Mouse (Mus musculus) CH12.LX (cell line): Measurements from ENCODE around the gene Eif3l. TPM values are rescaled to one million over a fixed set of nuclear protein-coding genes. Genes with fewer than 3 reads are reported as not detected.

Experiments
- DNase-seq: peaks from one replicate; pipeline ENCODE4 v3.0.0-alpha.2; 2013; ENCODE audit errors: extremely low read depth
- H3K27ac ChIP-seq: 2 replicates; pipeline ENCODE4 v1.5.1; 2012; ENCODE audit warnings: low read depth, mild to moderate bottlenecking, control low read depth, moderate library complexity; ENCODE audit not compliant: insufficient read depth
- H3K27me3 ChIP-seq: replicated peaks from 2 replicates; pipeline ENCODE3; 2012; ENCODE audit warnings: inconsistent platforms
- H3K36me3 ChIP-seq, 2 experiments: replicated peaks in 1 of 2; 2 replicates each; pipeline versions ENCODE3 to v1.6.1; 2012; ENCODE audit warnings: inconsistent platforms in 1 of 2, low read length in 1 of 2, mild to moderate bottlenecking in 1 of 2, mixed read lengths in 1 of 2, moderate library complexity in 1 of 2; ENCODE audit not compliant: control insufficient read depth in 1 of 2, insufficient read depth in 1 of 2
- H3K4me1 ChIP-seq, 2 experiments: 2 replicates each; pipeline ENCODE4 v1.6.1; 2012; ENCODE audit warnings: inconsistent platforms in 1 of 2, moderate library complexity in 1 of 2; ENCODE audit not compliant: insufficient read depth in 2 of 2, control insufficient read depth in 1 of 2
- H3K4me2 ChIP-seq: 2 replicates; pipeline ENCODE4 v1.6.1; 2012; ENCODE audit warnings: low read depth, mild to moderate bottlenecking, control low read depth; ENCODE audit not compliant: poor library complexity, insufficient read depth, severe bottlenecking
- H3K4me3 ChIP-seq, 3 experiments: fragments of 150-350 bp in 1 of 3; sonication (generic) in 1 of 3; replicated peaks in 1 of 3; 2 replicates each; pipeline versions ENCODE3 to v1.5.1; 2011 to 2012; ENCODE audit warnings: low read depth in 2 of 3, low read length in 2 of 3, mild to moderate bottlenecking in 2 of 3, moderate library complexity in 2 of 3, control low read depth in 1 of 3, improper control_type of control experiment in 1 of 3, inconsistent platforms in 1 of 3, mixed read lengths in 1 of 3; ENCODE audit not compliant: poor library complexity in 1 of 3
- H3K79me2 ChIP-seq: replicated peaks from 2 replicates; pipeline ENCODE4 v1.6.1; 2012; ENCODE audit warnings: mild to moderate bottlenecking, moderate library complexity; ENCODE audit not compliant: control insufficient read depth, poor library complexity, insufficient read depth, severe bottlenecking; ENCODE audit errors: extremely low read depth
- H3K9ac ChIP-seq: 2 replicates; pipeline ENCODE4 v1.6.1; 2012; ENCODE audit warnings: low read depth, mild to moderate bottlenecking, control low read depth, moderate library complexity; ENCODE audit not compliant: insufficient read depth
- H3K9me3 ChIP-seq: replicated peaks from 2 replicates; pipeline ENCODE3; 2012; ENCODE audit warnings: low read length, inconsistent platforms, mixed read lengths
- BHLHE40 ChIP-seq: IDR thresholded peaks from 2 replicates; pipeline ENCODE4 v1.6.1; 2011; ENCODE audit warnings: mild to moderate bottlenecking, low read depth, low read length, improper control_type of control experiment
- CHD2 ChIP-seq: IDR thresholded peaks from 2 replicates; pipeline ENCODE4 v1.6.1; 2011; ENCODE audit warnings: low read length, improper control_type of control experiment
- CTCF ChIP-seq, 2 experiments: IDR thresholded peaks in 1 of 2; conservative IDR thresholded peaks in 1 of 2; 2 replicates each; pipeline ENCODE4 v1.5.1; 2011 to 2012; ENCODE audit warnings: low read depth in 2 of 2, low read length in 2 of 2, improper control_type of control experiment in 1 of 2, inconsistent platforms in 1 of 2, mild to moderate bottlenecking in 1 of 2, moderate library complexity in 1 of 2
- E2F4 ChIP-seq: IDR thresholded peaks from 2 replicates; pipeline ENCODE4 v1.6.1; 2011; ENCODE audit warnings: low read depth, low read length, improper control_type of control experiment; ENCODE audit not compliant: insufficient replicate concordance
- ELF1 ChIP-seq: IDR thresholded peaks from 2 replicates; pipeline ENCODE4 v1.6.1; 2014; ENCODE audit warnings: low read depth, mild to moderate bottlenecking, inconsistent platforms, low read length, improper control_type of control experiment
- ETS1 ChIP-seq: conservative IDR thresholded peaks from 2 replicates; pipeline ENCODE4 v1.6.1; 2012; ENCODE audit warnings: low read depth, mild to moderate bottlenecking, inconsistent platforms, low read length, improper control_type of control experiment, moderate library complexity
- GABPA ChIP-seq: IDR thresholded peaks from 2 replicates; pipeline ENCODE4 v1.6.1; 2012; ENCODE audit warnings: low read depth, low read length, improper control_type of control experiment, inconsistent platforms; ENCODE audit not compliant: insufficient replicate concordance
- HCFC1 ChIP-seq: IDR thresholded peaks from 2 replicates; pipeline ENCODE4 v1.6.1; 2012; ENCODE audit warnings: low read depth, mild to moderate bottlenecking, inconsistent platforms, low read length, improper control_type of control experiment
- IRF4 ChIP-seq: IDR thresholded peaks from 2 replicates; pipeline ENCODE4 v1.6.1; 2014; ENCODE audit warnings: low read depth, mild to moderate bottlenecking, inconsistent platforms, low read length, improper control_type of control experiment
- KAT2A ChIP-seq: IDR thresholded peaks from 2 replicates; pipeline ENCODE4 v1.6.1; 2012; ENCODE audit warnings: low read length, improper control_type of control experiment, inconsistent platforms; ENCODE audit not compliant: insufficient replicate concordance
- MAX ChIP-seq: IDR thresholded peaks from 2 replicates; pipeline ENCODE4 v1.6.1; 2011; ENCODE audit warnings: low read length, improper control_type of control experiment
- MAZ ChIP-seq: IDR thresholded peaks from 2 replicates; pipeline ENCODE4 v1.6.1; 2012; ENCODE audit warnings: low read depth, mild to moderate bottlenecking, inconsistent platforms, low read length, improper control_type of control experiment, moderate library complexity
- MXI1 ChIP-seq: IDR thresholded peaks from 2 replicates; pipeline ENCODE4 v1.6.1; 2011; ENCODE audit warnings: mild to moderate bottlenecking, low read depth, low read length, improper control_type of control experiment
- MYC ChIP-seq: IDR thresholded peaks from 2 replicates; pipeline ENCODE4 v1.6.1; 2011; ENCODE audit warnings: low read depth, mild to moderate bottlenecking, improper control_type of control experiment, low read length
- NELFE ChIP-seq: IDR thresholded peaks from 2 replicates; pipeline ENCODE4 v1.6.1; 2011; ENCODE audit warnings: low read depth, low read length, improper control_type of control experiment
- NRF1 ChIP-seq: IDR thresholded peaks from 2 replicates; pipeline ENCODE4 v1.6.1; 2014; ENCODE audit warnings: low read depth, mild to moderate bottlenecking, inconsistent platforms, low read length, improper control_type of control experiment, moderate library complexity
- POLR2A ChIP-seq: IDR thresholded peaks from 2 replicates; pipeline ENCODE4 v1.6.1; 2011; ENCODE audit warnings: low read depth, mild to moderate bottlenecking, improper control_type of control experiment, low read length
- POLR2AphosphoS2 ChIP-seq: IDR thresholded peaks from 2 replicates; pipeline ENCODE4 v1.6.1; 2011; ENCODE audit warnings: low read depth, low read length, improper control_type of control experiment
- RAD21 ChIP-seq: IDR thresholded peaks from 2 replicates; pipeline ENCODE4 v1.6.1; 2011; ENCODE audit warnings: low read depth, mild to moderate bottlenecking, low read length, improper control_type of control experiment, moderate library complexity
- RCOR1 ChIP-seq: conservative IDR thresholded peaks from 2 replicates; pipeline ENCODE4 v1.6.1; 2012; ENCODE audit warnings: low read depth, mild to moderate bottlenecking, inconsistent platforms, low read length, improper control_type of control experiment
- SIN3A ChIP-seq: IDR thresholded peaks from 2 replicates; pipeline ENCODE4 v1.6.1; 2012; ENCODE audit warnings: low read length, improper control_type of control experiment, inconsistent platforms
- SMC3 ChIP-seq: IDR thresholded peaks from 2 replicates; pipeline ENCODE4 v1.6.1; 2011; ENCODE audit warnings: low read depth, low read length, improper control_type of control experiment
- TCF12 ChIP-seq: IDR thresholded peaks from 2 replicates; pipeline ENCODE4 v1.6.1; 2014; ENCODE audit warnings: low read depth, mild to moderate bottlenecking, inconsistent platforms, low read length, improper control_type of control experiment
- UBTF ChIP-seq: IDR thresholded peaks from 2 replicates; pipeline ENCODE4 v1.6.1; 2012; ENCODE audit warnings: low read depth, mild to moderate bottlenecking, inconsistent platforms, low read length, improper control_type of control experiment, moderate library complexity
- USF1 ChIP-seq: IDR thresholded peaks from 2 replicates; pipeline ENCODE4 v1.6.1; 2014; ENCODE audit warnings: low read depth, mild to moderate bottlenecking, inconsistent platforms, low read length, improper control_type of control experiment
- USF2 ChIP-seq: conservative IDR thresholded peaks from 2 replicates; pipeline ENCODE4 v1.6.1; 2011; ENCODE audit warnings: low read depth, low read length, improper control_type of control experiment
- ZKSCAN1 ChIP-seq: IDR thresholded peaks from 2 replicates; pipeline ENCODE4 v1.6.1; 2012; ENCODE audit warnings: low read depth, inconsistent platforms, low read length, improper control_type of control experiment, borderline replicate concordance
- ZMIZ1 ChIP-seq: IDR thresholded peaks from 2 replicates; pipeline ENCODE4 v1.6.1; 2012; ENCODE audit warnings: low read depth, mild to moderate bottlenecking, inconsistent platforms, low read length, improper control_type of control experiment
- ZNF384 ChIP-seq: IDR thresholded peaks from 2 replicates; pipeline ENCODE4 v1.6.1; 2012; ENCODE audit warnings: low read depth, low read length, improper control_type of control experiment, inconsistent platforms
- dilution Hi-C: fragments of 300-500 bp; cut with MboI; formaldehyde crosslinking; loops from 2 replicates; pipeline ENCODE4 v1.14.3; 2020; ENCODE audit warnings: low sequenced_read_pairs; ENCODE audit not compliant: extremely low pct_unique_long_range_greater_than_20kb, extremely low pct_ligation_motif_present
- in situ Hi-C: fragments of 300-500 bp; cut with MboI; formaldehyde crosslinking; loops from 3 replicates; pipeline ENCODE4 v1.14.3; 2019; ENCODE audit warnings: low sequenced_read_pairs, low pct_ligation_motif_present, low pct_unique_long_range_greater_than_20kb, mixed read lengths
- polyA plus RNA-seq: library from polyadenylated mRNA; unstranded; fragments of >175 nt; gene quantifications from 2 replicates; pipeline ENCODE4 v1.2.1, GENCODE M21; 2012; ENCODE audit warnings: low read depth; ENCODE audit not compliant: insufficient read length
- total RNA-seq, 2 experiments: library from RNA; depleted of rRNA; stranded (reverse); fragments of 300-350 nt in 1 of 2; fragments of >200 nt in 1 of 2; gene quantifications; 2 replicates each; pipeline ENCODE4 v1.2.3; 2012 to 2014

Gene Eif3l
- total and polyA plus RNA-seq, 3 experiments = 303 to 379 (median 323) TPM

- peaks cover 4 to 31% of the 10 kb centered on the region in 2 experiments; a peak in 3 of 4 replicates for H3K4me1 ChIP-seq
- peak within 1 kb of the TSS; percentile 94 for H3K4me2 ChIP-seq
- peak within 1 kb of the TSS; percentile 77 to 93 (median 92) for H3K4me3 ChIP-seq
- 0 out of 2 replicates have a peak within 1 kb of the TSS, but pooled peaks have one; percentile 1 for H3K27ac ChIP-seq
- in situ Hi-C loops = no loop called here
- H3K9me3 ChIP-seq = no peaks in the 10 kb centered on the region
- H3K9ac ChIP-seq = peak within 1 kb of the TSS; percentile 47
- H3K27me3 ChIP-seq = peaks cover 5% of the 10 kb centered on the region
- TF ChIP-seq ELF1 = peak; percentile 98
- no peak for TF ChIP-seq RCOR1
- TF ChIP-seq TCF12 = peak; percentile 52; the same call in 1 of the 2 replicates
- peak; percentile 95 for TF ChIP-seq NRF1
- no peak for TF ChIP-seq RAD21
- TF ChIP-seq ZKSCAN1 = no peak
- TF ChIP-seq POLR2AphosphoS2 = peak; percentile 90
- TF ChIP-seq CTCF (conservative IDR thresholded peaks at IDR 0.05 in 1 of 2, IDR thresholded peaks at IDR 0.05 in 1 of 2; ENCODE audit: low read depth in 2 of 2, low read length in 2 of 2) = peak in 1 of 2 experiments; percentile 5; a peak in 1 of 4 replicates
- no peak for TF ChIP-seq USF1
- 0 out of 2 replicates have a peak, but pooled peaks have one; percentile 11 for TF ChIP-seq UBTF
- TF ChIP-seq ZMIZ1 = peak; percentile 82
- TF ChIP-seq ZNF384 = no peak
- TF ChIP-seq BHLHE40 = no peak
- peak; percentile 83 for TF ChIP-seq MAX
- TF ChIP-seq IRF4 = no peak
- TF ChIP-seq ETS1 = no peak
- peak; percentile 96 for TF ChIP-seq POLR2A
- peak; percentile 75 for TF ChIP-seq HCFC1
- TF ChIP-seq SIN3A = peak; percentile 92; the same call in 1 of the 2 replicates
- peak; percentile 50; the same call in 1 of the 2 replicates for TF ChIP-seq KAT2A
- no peak for TF ChIP-seq USF2
- no peak for TF ChIP-seq SMC3
- no peak; the same call in 1 of the 2 replicates for TF ChIP-seq CHD2
- TF ChIP-seq E2F4 = no peak
- no peak for TF ChIP-seq MAZ
- TF ChIP-seq GABPA = no peak
- TF ChIP-seq MXI1 = peak; percentile 98
- TF ChIP-seq MYC = peak; percentile 84
- peak; percentile 97 for TF ChIP-seq NELFE
- peak; percentile 95 for DNase-seq
- H3K79me2 ChIP-seq = peaks cover 27% of the 10 kb centered on the region
- dilution Hi-C loops = no loop called here
- peaks cover 19 to 29% of the 10 kb centered on the region in 2 experiments for H3K36me3 ChIP-seq
Observed at GRCm38 (mm10) chr15:79140866-79141565, 66.0 kb downstream of the Eif3l start, which contains the start of the genes Polr2f and 1700088E04Rik. Polr2f (plus strand) TSS chr15:79141009. 1700088E04Rik (minus strand) TSS chr15:79141253.
